In genomic region chr7:34826255-34826909, GRCm38 (mm10) we compare ENCODE assay signal across 10 mouse cellular contexts. TPM values are rescaled to one million over a fixed set of nuclear protein-coding genes. Genes with fewer than 3 reads are reported as not detected.
DNase-seq lines count a peak whose midpoint lies in the region; ATAC-seq and TF ChIP-seq lines count a peak whose summit lies in the region.
"Had no signal": no experiment of that assay in that cellular context is flagged by ENCODE, and none has a peak within 500 bp of the region (broad histone marks: within the 10 kb centered on the region; RNA-seq: fewer than 3 reads in every experiment).

No protein-coding gene starts in this region.

- 54% methylated on average over 3 of the region's 3 CpGs for WGBS in kidney, embryonic 16.5 days

- no peaks in the 10 kb centered on the region for H3K4me1 ChIP-seq in kidney, embryonic 16.5 days (ENCODE audit: insufficient read depth, low read length)
- peaks cover 4% of the 10 kb centered on the region; the same call in 1 of the 2 replicates for H3K4me1 ChIP-seq in E14TG2a.4 (replicated peaks; ENCODE audit: low read depth, low read length)
- H3K4me1 ChIP-seq: embryonic facial prominence, embryonic 15.5 days; heart, embryonic 15.5 days had no signal

- peaks cover 6% of the 10 kb centered on the region; the same call in 1 of the 2 replicates for H3K9me3 ChIP-seq in kidney, embryonic 16.5 days (ENCODE audit: low read length)
- H3K9me3 ChIP-seq in E14TG2a.4 (ENCODE audit: low read length): no peaks in the 10 kb centered on the region
- H3K9me3 ChIP-seq: embryonic facial prominence, embryonic 15.5 days; heart, embryonic 15.5 days had no signal

- H3K4me2 ChIP-seq in kidney, embryonic 16.5 days (replicated peaks; ENCODE audit: low read depth, low read length): no peak overlapping the region
- H3K4me2 ChIP-seq: embryonic facial prominence, embryonic 15.5 days; heart, embryonic 15.5 days had no signal

- no peaks in the 10 kb centered on the region for H3K36me3 ChIP-seq in kidney, embryonic 16.5 days (ENCODE audit: insufficient read depth, low read length)
- H3K36me3 ChIP-seq in E14TG2a.4 (ENCODE audit: insufficient read depth, low read length): no peaks in the 10 kb centered on the region
- H3K36me3 ChIP-seq: embryonic facial prominence, embryonic 15.5 days; heart, embryonic 15.5 days had no signal

- no peak overlapping the region for H3K27ac ChIP-seq in kidney, embryonic 16.5 days (ENCODE audit: low read length)
- H3K27ac ChIP-seq: embryonic facial prominence, embryonic 15.5 days; heart, embryonic 15.5 days had no signal

- H3K4me3 ChIP-seq in kidney, embryonic 16.5 days (ENCODE audit: low read length): no peak overlapping the region
- H3K4me3 ChIP-seq in E14TG2a.4 (replicated peaks; ENCODE audit: low read length): no peak overlapping the region
- H3K4me3 ChIP-seq: embryonic facial prominence, embryonic 15.5 days; heart, embryonic 15.5 days had no signal

- no peak for ATAC-seq in kidney, embryonic 16.5 days (ENCODE audit: low FRiP score, low TSS enrichment)

- TF ChIP-seq CTCF in E14TG2a.4 (conservative IDR thresholded peaks at IDR 0.05; ENCODE audit: low read length): peak; percentile 71

- H3K27me3 ChIP-seq in kidney, embryonic 16.5 days (ENCODE audit: insufficient read depth, low read length): no peaks in the 10 kb centered on the region
- H3K27me3 ChIP-seq in E14TG2a.4 (ENCODE audit: insufficient read depth, low read length): peaks cover 21% of the 10 kb centered on the region
- H3K27me3 ChIP-seq: embryonic facial prominence, embryonic 15.5 days; heart, embryonic 15.5 days had no signal

- H3K9ac ChIP-seq in kidney, embryonic 16.5 days (replicated peaks; ENCODE audit: low read length): no peak overlapping the region
- H3K9ac ChIP-seq: embryonic facial prominence, embryonic 15.5 days; heart, embryonic 15.5 days had no signal

- DNase-seq in kidney, postnatal 4 days: peak; percentile 29 to 41
- DNase-seq in WW6 (ENCODE audit: low read depth, low spot score): peak; percentile 50
- peak; percentile 12 for DNase-seq in naive thymus-derived CD4-positive, alpha-beta T cell, adult 2 months (ENCODE audit: low read depth)
- no peak for DNase-seq in adrenal gland, adult 8-10 months
- no peak for DNase-seq in left cerebral cortex, adult 18-20 months (ENCODE audit: low spot score in 2 of 2)

RNA-seq across cellular contexts. Expression of gene Chst8, which starts 13.9 kb away (rescaled TPM):
- 15.4 and 16.5 TPM in 2 replicates for polyA plus RNA-seq in kidney, embryonic 16.5 days (2015; fragmentation: Nextera tagmentation; extraction: Ambion mirVana)
- total RNA-seq in adrenal gland, adult 8-10 months (2022): 10 to 100 TPM in 3 of 4 experiments, 1 to 10 TPM in 1; 7.1 to 29.9 (median 13.8) TPM
- 10 to 100 TPM; 22.4 to 27.9 TPM for total RNA-seq in left cerebral cortex, adult 18-20 months (2021)
- total RNA-seq: neutrophil, adult 5-6 weeks had no signal

Comparison
In these comparisons a context has a peak if more than half of its experiments do, and no peak if none do; other contexts are left out.
1. DNase-seq: peak in kidney, postnatal 4 days (2 of 2), WW6 (single experiment) and naive thymus-derived CD4-positive, alpha-beta T cell, adult 2 months (single experiment); none in adrenal gland, adult 8-10 months (single experiment) and left cerebral cortex, adult 18-20 months (0 of 2).